Mouse (Mus musculus) urinary bladder, adult 18-20 months (tissue): ENCODE measurements around the gene Olfr944.

Source experiments
- DNase-seq, 2 experiments: peaks; one replicate each; pipeline ENCODE4 v3.0.0; 2022; ENCODE audit warnings: low spot score in 2 of 2, mixed read lengths in 2 of 2

Gene Olfr944

GRCm38 (mm10) chr9:39201620-39202019 is at the start of gene Olfr944:
Gene Olfr944 (plus strand): TSS chr9:39201920.
- no peak for DNase-seq

GRCm38 (mm10) chr9:39152401-39152800 is 49.3 kb upstream of the Olfr944 start:
- DNase-seq, result no peak

- DNase-seq, result no peak
These were observed 35.7 kb upstream of the Olfr944 start, which contains the start of gene Olfr943 for GRCm38 (mm10) chr9:39166004-39166403. Gene Olfr943 (plus strand): TSS chr9:39166304.

- DNase-seq, result no peak
These were observed 48.2 kb downstream of the Olfr944 start, which contains the start of gene Olfr1537 for GRCm38 (mm10) chr9:39249894-39250293. Gene Olfr1537 (minus strand): TSS chr9:39249994.
